Mouse (Mus musculus): ENCODE results near the gene Trim71. TPM values are rescaled to one million over a fixed set of nuclear protein-coding genes. Genes with fewer than 3 reads are reported as not detected.

The Trim71 gene
- not detected for total RNA-seq (2021)
- long read RNA-seq, experiment 1 = 0 reads
- long read RNA-seq, experiment 2 = 0 reads

- no peak for DNase-seq
Measured at GRCm38 (mm10) chr9:114563761-114564606, at the start of gene Trim71. TSS of gene Trim71 (minus strand) at chr9:114564369.

GRCm38 (mm10) chr9:114613026-114613425, 48.9 kb upstream of the Trim71 start:
- DNase-seq = no peak

- no peak for DNase-seq
Measured at GRCm38 (mm10) chr9:114612566-114612965, 48.4 kb upstream of the Trim71 start.

GRCm38 (mm10) chr9:114610266-114610665, 46.1 kb upstream of the Trim71 start:
- no peak for DNase-seq

GRCm38 (mm10) chr9:114603876-114604540, 39.8 kb upstream of the Trim71 start:
- no peak for DNase-seq

- DNase-seq = no peak
Measured at GRCm38 (mm10) chr9:114601096-114601495, 36.9 kb upstream of the Trim71 start.

- no peak for DNase-seq
Measured at GRCm38 (mm10) chr9:114585017-114585345, 20.8 kb upstream of the Trim71 start.

GRCm38 (mm10) chr9:114584183-114585016, 20.2 kb upstream of the Trim71 start:
- DNase-seq = no peak

GRCm38 (mm10) chr9:114583812-114584182, 19.6 kb upstream of the Trim71 start:
- DNase-seq = peak; percentile 49

- no peak for DNase-seq
Measured at GRCm38 (mm10) chr9:114578646-114579045, 14.5 kb upstream of the Trim71 start.

- DNase-seq = no peak
Measured at GRCm38 (mm10) chr9:114576001-114576400, 11.8 kb upstream of the Trim71 start.

GRCm38 (mm10) chr9:114573528-114573927, 9.4 kb upstream of the Trim71 start:
- DNase-seq = no peak

GRCm38 (mm10) chr9:114568682-114569474, 4.7 kb upstream of the Trim71 start:
- no peak for DNase-seq

- DNase-seq = no peak
Measured at GRCm38 (mm10) chr9:114564667-114565066, 498 bp upstream of the Trim71 start.

GRCm38 (mm10) chr9:114562919-114563751, 1.0 kb downstream of the Trim71 start:
- DNase-seq = no peak

- no peak for DNase-seq
Measured at GRCm38 (mm10) chr9:114562031-114562918, 1.9 kb downstream of the Trim71 start.

- DNase-seq = no peak
Measured at GRCm38 (mm10) chr9:114561671-114561971, 2.5 kb downstream of the Trim71 start.

- DNase-seq = no peak
Measured at GRCm38 (mm10) chr9:114560771-114561670, 3.1 kb downstream of the Trim71 start.

- no peak for DNase-seq
Measured at GRCm38 (mm10) chr9:114560141-114560540, 4.0 kb downstream of the Trim71 start.
